Mouse (Mus musculus) c-Kit-positive CD71-positive TER-119-negative erythroid progenitor cells, embryonic 14.5 days (primary cell): ENCODE data around the gene Rap1gds1.

Experiments used
- DNase-seq: peaks from one replicate; pipeline ENCODE4 v3.0.0-alpha.2; 2013; ENCODE audit warnings: low read depth

Gene Rap1gds1

GRCm38 (mm10) chr3:138877741-138878140, 197.3 kb downstream of the Rap1gds1 start:
- DNase-seq, result no peak

- DNase-seq, result no peak
Measured at GRCm38 (mm10) chr3:138876931-138877361, 198.1 kb downstream of the Rap1gds1 start.

- no peak for DNase-seq
Measured at GRCm38 (mm10) chr3:138876418-138876817, 198.6 kb downstream of the Rap1gds1 start.

- DNase-seq, result no peak
Measured at GRCm38 (mm10) chr3:138875936-138876335, 199.1 kb downstream of the Rap1gds1 start.
